Mouse (Mus musculus): Measurements from ENCODE around the gene Irak1bp1. TPM values are rescaled to one million over a fixed set of nuclear protein-coding genes. Genes with fewer than 3 reads are reported as not detected.

The Irak1bp1 gene
- polyA plus RNA-seq (2015; fragmentation: Nextera tagmentation; extraction: Ambion mirVana), result 20.8 and 25.5 TPM in 2 replicates

GRCm38 (mm10) chr9:82829007-82829689, at the start of gene Irak1bp1:
Irak1bp1 (plus strand) TSS chr9:82829540.

Other genes with a start within 250 kb of the Irak1bp1 start
- 32.4 and 49.6 TPM in 2 replicates for gene Phip, start 146.0 kb downstream of the Irak1bp1 start, polyA plus RNA-seq (2015; fragmentation: Nextera tagmentation; extraction: Ambion mirVana)